Mouse (Mus musculus) cortical plate, adult 2 months (tissue): ENCODE results near the gene Gm17018. TPM values are rescaled to one million over a fixed set of nuclear protein-coding genes. Genes with fewer than 3 reads are reported as not detected.
A peak's percentile ranks its signal among the peaks of the same experiment; 100 is the strongest.

ENCODE experiments used
- H3K27ac ChIP-seq: fragments of 200-500 bp; 2 replicates; pipeline ENCODE4 v1.5.1; 2012; ENCODE audit warnings: low read length, control low read depth, inconsistent platforms; ENCODE audit not compliant: insufficient read depth
- H3K4me1 ChIP-seq: fragments of 200-500 bp; 2 replicates; pipeline ENCODE4 v1.6.1; 2011; ENCODE audit warnings: low read length; ENCODE audit not compliant: control insufficient read depth, insufficient read depth
- H3K4me3 ChIP-seq: fragments of 200-500 bp; 2 replicates; pipeline ENCODE4 v1.5.1; 2011; ENCODE audit warnings: mild to moderate bottlenecking, low read length, control low read depth; ENCODE audit not compliant: insufficient read depth
- CTCF ChIP-seq: fragments of 200-500 bp; IDR thresholded peaks from 2 replicates; pipeline ENCODE4 v1.5.1; 2011; ENCODE audit warnings: mild to moderate bottlenecking, control low read depth, low read length; ENCODE audit not compliant: insufficient read depth; ENCODE audit errors: extremely low read depth
- POLR2A ChIP-seq: fragments of 200-500 bp; IDR thresholded peaks from 2 replicates; pipeline ENCODE4 v1.6.1; 2011; ENCODE audit warnings: mild to moderate bottlenecking, low read length, control low read depth; ENCODE audit not compliant: insufficient read depth; ENCODE audit errors: extremely low read depth
- polyA plus RNA-seq: library from polyadenylated mRNA; depleted of rRNA; stranded (reverse); fragments of >200 nt; gene quantifications from 2 replicates; pipeline ENCODE4 v1.2.3, GENCODE M21; 2012; rRNA removed

Gene Gm17018
- 54.5 and 56.5 TPM in 2 replicates for polyA plus RNA-seq

DNA sequence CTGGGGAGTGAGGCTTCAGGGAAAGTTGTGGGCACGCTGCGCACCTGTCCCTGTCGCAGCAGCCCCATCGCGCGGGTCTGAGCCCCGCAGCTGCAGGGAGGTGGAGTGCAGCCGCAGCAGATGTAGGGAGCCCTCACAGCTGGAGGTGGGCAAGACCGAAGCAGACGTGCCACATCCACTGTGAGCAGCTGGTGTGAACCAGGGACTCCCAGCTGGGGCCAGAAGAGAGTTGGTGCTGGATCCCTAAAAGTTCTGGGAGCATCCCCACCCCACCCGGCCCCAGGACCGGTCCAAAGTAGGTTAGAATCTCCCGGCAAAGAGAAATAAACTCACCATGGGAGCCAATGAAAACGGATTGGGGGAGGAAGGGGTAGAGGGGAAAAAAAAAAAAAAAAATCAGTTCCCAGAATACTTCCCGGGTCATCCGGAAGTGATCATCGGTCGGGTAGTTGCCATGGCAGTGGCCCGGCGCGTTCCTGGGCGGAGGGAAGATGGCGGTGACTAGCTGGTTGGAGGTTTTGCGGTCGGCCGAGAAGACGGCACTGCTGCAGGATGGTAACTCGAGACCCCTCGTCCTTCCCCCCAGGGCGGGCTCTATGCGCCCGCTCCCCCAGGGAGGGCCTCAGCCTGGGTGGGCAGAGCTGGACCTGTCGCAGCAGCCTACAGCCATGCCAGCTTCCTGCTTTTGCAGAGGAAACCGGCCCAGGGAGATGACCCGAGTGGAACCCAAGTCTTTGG is at the start of gene Gm17018, which contains the start of gene Poll:
Gene Gm17018 (plus strand): TSS at position 463 of the 738 bp plus-strand sequence.
Gene Poll (minus strand): TSS at position 379 of the 738 bp plus-strand sequence.
- peak within 1 kb of the TSS; percentile 82 for H3K4me3 ChIP-seq
- H3K27ac ChIP-seq = no peak within 1 kb of the TSS
- TF ChIP-seq CTCF (no peak), POLR2A (peak; percentile 83)
- H3K4me1 ChIP-seq = 0 out of 2 replicates have a peak, but pooled peaks cover 2% of the 10 kb centered on the region

DNA sequence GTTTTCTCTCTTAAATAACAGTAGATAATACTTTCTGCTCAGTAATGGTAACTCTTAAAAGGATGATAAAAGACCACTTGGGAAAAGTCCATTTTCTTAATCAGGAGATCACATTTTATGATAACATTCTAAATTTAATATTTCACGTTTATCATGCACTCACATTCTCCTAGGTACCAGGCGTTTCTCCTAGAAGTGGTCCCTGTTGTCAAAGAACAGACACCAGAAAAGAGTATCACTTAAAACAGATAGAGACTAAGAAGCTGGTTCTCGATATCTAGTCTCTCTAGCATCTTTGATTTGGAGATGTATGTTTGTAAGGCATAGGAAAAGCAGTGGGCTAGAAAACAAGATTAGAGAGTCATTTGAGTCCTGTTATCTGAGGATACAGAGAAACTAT is 49.7 kb upstream of the Gm17018 start:
- Histone ChIP-seq H3K27ac (no peak overlapping the region), H3K4me1 (peaks cover 3% of the 10 kb centered on the region; the same call in 1 of the 2 replicates), H3K4me3 (no peak overlapping the region)
- TF ChIP-seq POLR2A = no peak
- TF ChIP-seq CTCF = no peak

DNA sequence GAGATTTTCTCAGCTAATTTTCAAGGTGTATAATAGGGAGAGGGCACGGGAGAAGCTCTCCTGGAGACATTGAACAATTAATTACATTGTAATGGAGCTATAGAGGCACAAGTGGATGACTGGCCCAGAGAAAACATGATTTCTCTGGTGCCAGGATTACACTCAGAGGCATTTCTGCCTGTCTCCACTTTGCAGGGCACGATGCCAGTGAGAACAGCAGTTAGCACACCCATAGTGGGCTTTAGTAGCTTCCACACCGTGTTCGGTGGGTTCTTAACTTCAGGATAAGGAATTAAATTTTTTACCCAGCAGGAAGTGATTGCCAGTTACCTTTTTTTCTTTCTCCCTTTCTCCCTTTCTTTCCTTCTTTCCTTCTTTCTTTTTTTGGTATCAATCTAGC is 49.0 kb upstream of the Gm17018 start:
- TF ChIP-seq POLR2A = no peak
- TF ChIP-seq CTCF = no peak
- H3K27ac ChIP-seq = no peak overlapping the region
- no peak overlapping the region for H3K4me3 ChIP-seq
- peaks cover 3% of the 10 kb centered on the region; the same call in 1 of the 2 replicates for H3K4me1 ChIP-seq

DNA sequence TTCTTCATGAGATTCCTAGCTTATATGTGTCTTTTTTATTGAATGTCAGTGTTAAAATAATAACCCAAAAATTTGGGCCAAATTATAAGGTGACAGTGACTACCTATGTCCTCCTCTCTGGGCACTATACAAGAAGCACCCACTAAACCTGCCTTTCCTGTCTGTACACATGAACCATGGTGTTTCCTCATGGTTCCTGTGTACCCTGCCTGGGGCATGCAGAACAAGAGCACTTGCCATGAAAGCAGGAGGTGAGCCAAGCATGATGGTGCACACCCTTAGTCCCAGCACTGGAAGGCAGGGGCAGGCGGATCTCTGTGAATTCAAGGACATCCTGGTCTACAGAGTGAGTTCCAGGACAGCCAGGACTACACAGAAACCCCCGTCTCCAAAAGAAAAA is 45.1 kb upstream of the Gm17018 start:
- TF ChIP-seq POLR2A (no peak), CTCF (no peak)
- H3K27ac ChIP-seq = no peak overlapping the region

DNA sequence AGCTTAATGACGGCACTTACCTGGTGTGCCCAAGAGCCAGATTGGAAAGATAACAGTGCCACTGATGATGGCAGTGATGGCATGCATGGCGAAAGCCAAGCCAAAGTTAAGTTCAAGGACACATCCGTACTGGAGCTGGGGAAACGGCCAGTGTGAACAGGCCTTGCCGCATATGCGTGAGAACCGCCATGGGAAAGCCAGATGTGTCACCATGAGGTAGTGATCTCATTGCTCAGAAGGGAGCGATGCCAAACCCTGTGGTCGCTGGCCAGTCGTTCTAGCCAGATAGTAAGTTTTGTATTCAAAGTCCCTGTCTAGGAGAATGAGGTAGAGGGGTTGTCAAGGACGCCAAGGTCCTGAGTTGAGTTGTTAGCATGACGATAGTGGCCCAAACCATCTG is 44.2 kb upstream of the Gm17018 start:
- TF ChIP-seq CTCF = no peak
- TF ChIP-seq POLR2A = no peak
- Histone ChIP-seq H3K4me3 (no peak overlapping the region), H3K27ac (no peak overlapping the region), H3K4me1 (no peaks in the 10 kb centered on the region)

More for the DNA sequence above, 45.1 kb upstream of the Gm17018 start:
- Histone ChIP-seq H3K4me1 (no peaks in the 10 kb centered on the region), H3K4me3 (no peak overlapping the region)

DNA sequence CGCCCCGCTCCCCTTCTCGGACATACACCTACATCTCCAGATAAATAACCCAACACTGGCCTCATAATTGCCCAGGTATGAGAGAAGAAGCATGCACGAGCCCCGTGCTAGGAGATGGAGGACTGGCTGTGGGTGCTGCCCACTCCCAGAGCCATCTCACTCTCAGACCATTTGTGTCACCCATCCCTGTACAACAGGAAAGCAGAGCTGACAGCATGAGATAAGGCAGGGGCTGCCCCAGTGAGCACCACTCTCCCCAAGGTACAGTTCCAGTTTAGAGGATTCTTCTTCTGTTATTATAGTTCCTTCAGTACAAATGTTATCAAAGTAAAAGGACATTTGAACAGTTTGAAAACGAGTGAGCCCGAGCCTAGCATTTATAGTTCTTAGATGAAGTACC is 33.0 kb upstream of the Gm17018 start:
- TF ChIP-seq POLR2A = no peak
- H3K27ac ChIP-seq = no peak overlapping the region
- H3K4me3 ChIP-seq = no peak overlapping the region
- peaks cover 2% of the 10 kb centered on the region; the same call in 1 of the 2 replicates for H3K4me1 ChIP-seq

DNA sequence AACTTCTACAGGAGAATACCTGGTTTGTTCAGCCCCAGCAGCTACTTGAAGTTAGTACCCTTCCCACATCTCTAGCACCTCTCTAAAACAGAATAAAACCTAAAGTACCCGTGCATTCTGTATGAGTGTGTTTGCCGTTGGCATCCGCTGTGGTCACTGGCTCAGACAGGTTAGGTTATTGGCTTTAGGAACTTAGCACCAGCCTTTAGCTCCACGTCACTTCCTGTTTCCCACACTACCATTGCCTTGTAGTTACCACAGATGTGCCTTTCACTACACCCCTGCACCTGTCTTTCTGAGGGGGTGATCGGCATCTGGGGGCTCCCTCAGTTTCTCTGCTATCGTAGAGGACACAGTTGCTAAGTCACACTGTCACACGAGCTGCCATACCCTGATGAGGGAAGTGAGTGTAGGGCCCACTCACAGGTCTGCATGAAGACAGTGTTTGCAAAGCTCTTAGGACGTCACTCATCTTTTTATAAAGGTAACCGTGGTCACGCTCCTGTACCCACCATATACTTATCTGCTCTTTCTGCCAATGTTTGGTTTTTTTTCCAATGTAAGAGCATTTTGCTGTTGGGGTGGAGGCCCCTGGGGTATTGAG is 32.4 kb upstream of the Gm17018 start:
- Histone ChIP-seq H3K4me1 (peaks cover 2% of the 10 kb centered on the region; the same call in 1 of the 2 replicates), H3K27ac (no peak overlapping the region), H3K4me3 (no peak overlapping the region)
- TF ChIP-seq POLR2A = no peak
- no peak for TF ChIP-seq CTCF

DNA sequence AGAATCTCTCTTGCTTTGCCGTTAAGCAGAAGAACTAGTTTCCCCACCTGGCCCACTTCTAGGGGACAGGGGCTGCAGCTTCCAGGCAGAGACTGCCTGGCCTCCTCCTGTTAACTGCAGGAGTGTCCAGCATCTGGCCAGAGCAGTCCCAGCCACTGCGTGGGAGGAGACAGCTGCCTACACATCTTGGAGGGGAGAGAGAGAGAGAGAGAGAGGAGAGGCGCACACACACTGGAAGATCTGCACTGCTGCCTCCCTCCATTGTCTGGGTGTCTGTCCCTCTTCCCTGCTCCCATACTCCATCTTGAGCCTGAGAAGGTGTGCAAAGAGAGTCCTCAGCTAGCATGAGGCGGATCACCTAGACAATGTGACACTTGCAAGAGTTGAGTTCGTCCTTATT is 31.1 kb upstream of the Gm17018 start:
- Histone ChIP-seq H3K4me1 (peaks cover 2% of the 10 kb centered on the region; the same call in 1 of the 2 replicates), H3K27ac (no peak overlapping the region), H3K4me3 (no peak overlapping the region)
- TF ChIP-seq CTCF (no peak), POLR2A (no peak)

DNA sequence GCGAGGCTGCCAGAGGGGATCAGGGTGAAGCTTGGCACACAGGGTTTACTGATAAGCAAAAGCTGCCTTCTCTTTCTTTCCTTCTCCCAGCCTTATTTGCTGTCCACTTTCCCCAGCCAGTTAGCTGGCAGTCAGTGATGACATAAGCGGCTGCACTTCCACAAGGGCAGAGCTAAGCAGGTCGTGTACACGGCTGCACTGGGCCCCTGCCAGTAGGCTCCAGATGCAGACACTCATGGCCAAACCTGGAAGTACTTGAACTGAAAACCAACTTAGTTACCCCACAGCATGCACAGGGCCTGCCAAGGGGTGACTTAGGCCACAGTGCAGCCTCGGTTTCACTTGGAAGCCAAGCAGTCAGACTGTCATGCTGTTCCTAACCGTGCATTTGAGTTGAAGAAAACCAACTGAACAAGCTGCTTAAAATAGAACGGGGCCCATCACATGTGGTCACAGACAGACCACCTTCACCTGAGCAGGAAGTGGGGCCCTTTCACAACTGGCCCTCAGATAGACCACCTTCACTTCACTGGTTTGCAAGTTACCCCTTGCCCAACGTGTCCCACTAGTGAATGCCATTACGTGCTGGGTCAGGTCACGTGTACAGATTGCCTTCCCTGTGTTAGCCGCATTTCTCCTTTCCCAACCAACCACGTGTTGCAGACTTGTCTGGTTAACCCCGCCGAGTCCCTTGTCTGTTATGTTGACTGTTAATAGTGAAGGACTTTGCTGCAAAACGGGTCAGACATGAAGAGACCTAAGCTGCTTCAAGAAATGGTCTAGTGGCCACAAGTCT is 30.0 kb upstream of the Gm17018 start:
- no peak overlapping the region for H3K27ac ChIP-seq
- TF ChIP-seq POLR2A (no peak), CTCF (no peak)
- H3K4me3 ChIP-seq = no peak overlapping the region
- peaks cover 2% of the 10 kb centered on the region; the same call in 1 of the 2 replicates for H3K4me1 ChIP-seq
